Mouse (Mus musculus) intestine, embryonic 14.5 days (tissue): ENCODE measurements at regions not wholly inside any gene's neighbourhood (a gene's known extent, or its start where the extent isn't known, plus 50 kb on each side); places are given as distances from the start of the nearest gene placed in this dataset.

Source experiments
- ATAC-seq: fragments of 200-750 bp; cut with Nextera tagmentation; replicated peaks from 2 replicates; pipeline ENCODE4 v1.8.0; 2017; ENCODE audit warnings: low read depth, moderate number of reproducible peaks, moderate TSS enrichment, moderate library complexity; ENCODE audit not compliant: low FRiP score, low TSS enrichment
- DNase-seq: peaks from one replicate; pipeline ENCODE4 v3.0.0-alpha.2; 2018; ENCODE audit warnings: low spot score
- H3K27ac ChIP-seq: fragments of 300-500 bp; sonication (generic); 2 replicates; pipeline ENCODE4 v1.5.1; 2014; ENCODE audit warnings: low read depth, mild to moderate bottlenecking, control low read depth
- H3K27me3 ChIP-seq: fragments of 300-500 bp; sonication (generic); replicated peaks from 2 replicates; pipeline ENCODE4 v1.6.1; 2014; ENCODE audit warnings: low read length, control low read depth; ENCODE audit not compliant: control insufficient read depth, insufficient read depth
- H3K36me3 ChIP-seq: fragments of 300-500 bp; sonication (generic); 2 replicates; pipeline ENCODE4 v1.6.1; 2014; ENCODE audit warnings: low read length, control low read depth; ENCODE audit not compliant: control insufficient read depth, insufficient read depth
- H3K4me1 ChIP-seq: fragments of 300-500 bp; sonication (generic); replicated peaks from 2 replicates; pipeline ENCODE4 v1.6.1; 2014; ENCODE audit warnings: low read length, control low read depth, mixed read lengths; ENCODE audit not compliant: control insufficient read depth, insufficient read depth
- H3K4me2 ChIP-seq: fragments of 300-500 bp; sonication (generic); 2 replicates; pipeline ENCODE4 v1.6.1; 2014; ENCODE audit warnings: low read length
- H3K4me3 ChIP-seq: fragments of 300-500 bp; sonication (generic); 2 replicates; pipeline ENCODE4 v1.5.1; 2014; ENCODE audit warnings: low read depth, low read length, control low read depth, mixed read lengths
- H3K9ac ChIP-seq: fragments of 300-500 bp; sonication (generic); 2 replicates; pipeline ENCODE4 v1.6.1; 2014; ENCODE audit warnings: mild to moderate bottlenecking, low read length
- H3K9me3 ChIP-seq: fragments of 300-500 bp; sonication (generic); 2 replicates; pipeline ENCODE4 v1.6.1; 2016; ENCODE audit warnings: low read length, control low read depth; ENCODE audit not compliant: control insufficient read depth
- WGBS: fragments of 180-500 bp; shearing (Covaris S2); extraction: QIAGEN DNeasy Blood & Tissue Kit; methylation state at CpG from one replicate; pipeline ENCODE4 v1.1.7; 2014; 5-methylcytosine and 5-hydroxymethylcytosine counted together

DNA sequence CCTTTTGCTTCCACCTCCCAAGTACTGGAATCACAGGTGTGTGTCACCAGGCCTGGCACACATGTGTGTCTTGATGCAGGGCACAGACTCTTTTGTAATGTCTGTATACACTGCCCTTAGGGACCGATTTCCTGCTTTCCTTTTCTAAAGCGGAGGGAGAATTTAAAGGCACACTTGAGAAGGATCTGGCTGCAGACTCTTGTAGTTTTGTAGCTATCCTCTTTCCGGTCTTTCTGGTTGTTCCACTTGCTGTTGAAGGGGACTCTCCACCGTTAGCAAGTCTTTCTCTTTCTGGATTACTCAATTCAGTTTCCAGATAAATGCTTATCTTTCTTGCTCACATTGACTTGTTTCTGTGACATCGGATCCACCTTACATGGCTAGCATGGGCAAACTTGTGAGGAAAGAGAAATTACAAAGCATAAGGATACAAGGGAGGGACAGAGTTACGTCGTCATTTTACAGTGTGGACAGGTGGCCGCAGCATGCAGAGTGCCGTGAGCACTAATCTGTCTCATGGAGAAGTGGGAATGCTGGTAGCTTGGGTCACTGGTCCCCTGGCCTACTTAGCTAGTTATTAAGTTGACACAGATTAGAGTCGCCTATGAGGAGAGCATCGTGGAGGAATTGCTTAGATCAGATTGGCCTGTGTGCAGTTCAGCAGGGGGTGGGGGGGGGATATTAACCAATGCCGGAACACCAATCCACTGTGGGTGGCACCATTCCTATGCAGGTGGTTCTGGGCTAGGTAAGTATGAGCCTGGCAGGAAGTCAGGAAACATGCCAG is 54.4 kb upstream of the Parp11 start:
- Histone ChIP-seq H3K27ac (no peak overlapping the region), H3K4me3 (no peak overlapping the region), H3K27me3 (no peaks in the 10 kb centered on the region), H3K4me2 (no peak overlapping the region), H3K9ac (no peak overlapping the region), H3K36me3 (no peaks in the 10 kb centered on the region), H3K9me3 (no peaks in the 10 kb centered on the region), H3K4me1 (no peaks in the 10 kb centered on the region)
- DNase-seq (no peak), ATAC-seq (no peak)
- WGBS: 90% methylated on average over 12 of the region's 12 CpGs

GRCm38 (mm10) chr6:127392799-127393172 is 53.9 kb upstream of the Parp11 start:
- 100% methylated on average over 1 of the region's 1 CpGs for WGBS
- H3K36me3 ChIP-seq: no peaks in the 10 kb centered on the region
- H3K9me3 ChIP-seq: no peaks in the 10 kb centered on the region
- no peak overlapping the region for H3K4me3 ChIP-seq
- H3K4me1 ChIP-seq: no peaks in the 10 kb centered on the region
- DNase-seq: no peak
- no peak for ATAC-seq
- no peak overlapping the region for H3K9ac ChIP-seq
- H3K27me3 ChIP-seq: no peaks in the 10 kb centered on the region
- H3K27ac ChIP-seq: no peak overlapping the region
- no peak overlapping the region for H3K4me2 ChIP-seq

- H3K4me1 ChIP-seq: no peaks in the 10 kb centered on the region
- no peak overlapping the region for H3K4me3 ChIP-seq
- H3K27me3 ChIP-seq: no peaks in the 10 kb centered on the region
- DNase-seq (no peak), ATAC-seq (0 out of 2 replicates have a peak, but pooled peaks have one; percentile 58)
- WGBS: 23% methylated on average over 9 of the region's 9 CpGs
- H3K9ac ChIP-seq: no peak overlapping the region
- no peaks in the 10 kb centered on the region for H3K9me3 ChIP-seq
- no peaks in the 10 kb centered on the region for H3K36me3 ChIP-seq
- no peak overlapping the region for H3K4me2 ChIP-seq
- H3K27ac ChIP-seq: no peak overlapping the region
Measured at GRCm38 (mm10) chr6:127393907-127394600, 52.6 kb upstream of the Parp11 start.
